Mouse (Mus musculus): ENCODE measurements around the gene Phyh.
"Not testable (repeated sequence)": the region's sequence is repeated elsewhere in the genome, so short reads cannot be mapped to it uniquely, and the experiment has no call there.

Phyh gene

GRCm38 (mm10) chr2:4917326-4918021, 1.3 kb upstream of the Phyh start:
- DNase-seq (ENCODE audit: low read depth): peak; percentile 56

DNA sequence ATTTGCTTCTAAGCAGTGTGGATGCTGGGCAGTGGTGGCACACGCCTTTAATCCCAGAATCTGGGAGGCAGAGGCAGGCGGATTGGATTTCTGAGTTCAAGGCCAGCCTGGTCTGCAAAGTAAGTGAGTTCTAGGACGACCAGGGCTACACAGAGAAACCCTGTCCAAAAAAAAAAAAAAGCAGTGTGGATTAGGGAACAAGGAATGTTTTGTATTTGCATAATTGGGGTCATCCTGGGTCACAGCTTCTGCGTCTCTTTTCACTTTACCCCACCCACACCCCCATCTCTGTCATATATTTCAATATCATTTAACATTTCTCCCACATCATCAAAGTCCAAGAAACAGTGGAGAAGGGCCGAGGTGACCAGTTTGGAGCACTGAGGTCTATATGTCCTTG, 2.2 kb downstream of the Phyh start:
- DNase-seq (ENCODE audit: low read depth): no peak

GRCm38 (mm10) chr2:4922476-4923164, 3.8 kb downstream of the Phyh start:
- no peak for DNase-seq (ENCODE audit: low read depth)

DNA sequence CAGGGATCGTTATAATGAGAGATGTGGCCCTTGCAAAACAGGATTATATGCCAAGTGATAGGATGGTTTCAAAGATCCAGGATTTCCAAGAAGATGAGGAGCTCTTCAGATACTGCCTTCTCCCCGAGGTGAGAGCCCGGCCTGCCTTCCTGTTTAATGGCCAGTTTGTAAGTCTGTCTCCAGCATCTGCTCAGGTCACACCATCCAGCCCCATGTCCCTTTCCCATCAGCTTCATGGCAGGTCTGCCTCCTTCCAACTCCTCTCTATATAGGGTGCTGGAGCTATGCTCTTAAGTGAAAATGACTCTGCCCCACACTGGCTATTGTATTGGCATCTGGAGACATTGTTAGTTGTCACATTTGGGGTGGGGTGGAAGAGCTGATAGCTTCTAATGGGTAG, 8.6 kb downstream of the Phyh start:
- no peak for DNase-seq (ENCODE audit: low read depth)

DNA sequence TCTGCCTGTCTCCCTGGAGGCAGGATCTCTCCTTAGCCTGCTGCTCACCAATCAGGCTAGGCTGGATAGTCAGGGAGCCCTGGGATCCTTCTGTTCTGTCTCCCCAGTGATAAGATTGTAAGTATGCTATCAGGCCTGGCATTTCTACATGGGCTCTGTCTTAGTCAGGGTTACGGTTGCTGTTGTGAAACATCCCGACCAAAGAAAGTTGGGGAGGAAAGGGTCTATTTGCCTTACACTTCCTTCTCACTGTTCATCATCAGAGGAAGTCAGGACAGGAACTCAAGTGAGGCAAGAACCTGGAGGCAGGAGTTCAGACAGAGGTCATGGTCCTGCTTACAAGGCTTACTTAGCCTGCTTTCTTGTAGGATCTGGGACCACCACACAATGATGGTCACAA, 10.4 kb downstream of the Phyh start:
- no peak for DNase-seq (ENCODE audit: low read depth)

GRCm38 (mm10) chr2:4934516-4934915, 15.7 kb downstream of the Phyh start:
- no peak for DNase-seq (ENCODE audit: low read depth)

- DNase-seq (ENCODE audit: low read depth): no peak
Observed at GRCm38 (mm10) chr2:4937931-4938330, 19.1 kb downstream of the Phyh start.

- DNase-seq (ENCODE audit: low read depth): no peak
Observed at GRCm38 (mm10) chr2:4940861-4941260, 22.0 kb downstream of the Phyh start.

DNA sequence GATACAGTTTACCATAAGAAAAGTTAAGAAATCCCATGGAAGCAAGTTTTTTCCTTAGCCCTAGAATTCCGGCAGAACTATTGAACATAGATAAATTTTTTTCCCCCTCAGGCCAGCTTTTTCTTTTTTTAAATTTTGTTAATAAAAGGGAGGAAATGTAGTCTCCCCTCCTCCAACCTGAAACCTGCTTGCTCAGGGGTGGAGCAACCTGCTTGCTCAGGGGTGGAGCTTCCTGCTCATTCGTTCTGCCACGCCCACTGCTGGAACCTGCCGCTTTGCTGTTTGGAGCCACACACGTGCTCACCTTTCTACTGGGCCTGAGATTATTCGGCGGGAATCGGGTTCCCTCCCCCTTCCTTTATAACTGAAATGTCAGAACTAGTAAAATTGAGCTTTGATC, 30.9 kb downstream of the Phyh start:
- DNase-seq (ENCODE audit: low read depth): not testable (repeated sequence)

GRCm38 (mm10) chr2:4950986-4951385, 32.2 kb downstream of the Phyh start:
- DNase-seq (ENCODE audit: low read depth): no peak

- DNase-seq (ENCODE audit: low read depth): no peak
Observed at GRCm38 (mm10) chr2:4954216-4954760, 35.5 kb downstream of the Phyh start.

DNA sequence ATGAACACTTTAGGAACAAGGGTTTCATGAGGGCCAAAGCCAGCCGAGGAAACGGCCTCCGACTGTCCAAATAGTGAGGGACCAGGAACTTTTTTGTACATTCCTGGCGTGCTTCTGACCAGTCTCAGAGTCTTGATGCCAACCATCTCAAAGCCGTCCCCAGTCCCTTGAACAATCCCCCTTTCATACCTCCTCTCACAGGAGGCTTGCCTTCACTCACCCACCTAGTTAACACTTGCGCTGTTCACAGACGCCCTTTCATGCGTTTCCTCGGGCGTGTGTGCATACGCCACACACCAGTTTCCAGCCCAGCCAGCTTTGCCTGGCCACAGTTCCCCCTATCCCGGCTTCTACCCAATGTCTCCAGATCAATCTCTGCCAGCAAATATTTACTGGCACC, 39.2 kb downstream of the Phyh start:
- DNase-seq (ENCODE audit: low read depth): no peak

- no peak for DNase-seq (ENCODE audit: low read depth)
Observed at GRCm38 (mm10) chr2:4967806-4968205, 49.0 kb downstream of the Phyh start.

DNA sequence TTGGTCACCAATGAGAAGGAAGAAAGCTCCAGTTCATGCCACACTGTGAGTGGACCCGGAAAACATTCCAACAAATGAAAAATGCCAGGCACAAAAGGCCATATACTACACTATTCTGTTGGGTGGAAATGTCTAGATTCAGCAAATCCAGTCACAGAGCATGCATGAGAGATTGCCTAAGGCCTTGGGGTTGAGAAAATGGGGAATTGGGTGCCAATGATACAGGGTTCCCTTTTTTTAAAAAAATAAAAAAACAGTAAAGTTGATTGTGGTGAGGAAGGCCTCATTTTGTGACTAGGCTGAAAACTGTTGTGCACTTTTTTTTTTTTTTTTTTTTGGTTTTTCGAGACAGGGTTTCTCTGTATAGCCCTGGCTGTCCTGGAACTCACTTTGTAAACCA, 50.3 kb downstream of the Phyh start:
- no peak for DNase-seq (ENCODE audit: low read depth)

- DNase-seq (ENCODE audit: low read depth): no peak
Observed at GRCm38 (mm10) chr2:4975807-4976206, 57.0 kb downstream of the Phyh start, which contains the start of gene Ucma. Ucma (plus strand) TSS chr2:4976122.

- no peak for DNase-seq (ENCODE audit: low read depth)
Observed at GRCm38 (mm10) chr2:4978091-4978490, 59.3 kb downstream of the Phyh start.

DNA sequence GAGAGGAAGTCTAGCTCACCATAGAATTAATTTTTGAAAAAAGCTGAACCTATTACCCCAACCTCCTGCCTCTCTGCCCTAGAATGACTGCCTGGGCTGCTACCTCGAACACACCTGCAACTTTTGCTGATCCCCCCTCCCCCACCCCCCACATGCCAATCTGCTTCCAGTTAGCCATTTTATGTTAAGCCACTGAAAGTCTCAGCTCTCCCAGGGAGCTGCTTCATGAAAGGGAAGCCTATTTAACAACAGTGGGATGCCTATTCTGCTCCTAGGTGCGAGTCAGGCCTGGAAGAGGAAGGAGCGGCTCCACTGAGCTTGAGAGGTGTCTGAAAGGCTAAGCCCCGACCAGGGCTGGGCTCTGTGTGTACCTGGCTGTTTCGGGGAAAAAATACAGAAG, 65.2 kb downstream of the Phyh start:
- no peak for DNase-seq (ENCODE audit: low read depth)

- no peak for DNase-seq (ENCODE audit: low read depth)
Observed at GRCm38 (mm10) chr2:4985000-4985399, 66.2 kb downstream of the Phyh start.

GRCm38 (mm10) chr2:4986798-4987197, 68.0 kb downstream of the Phyh start:
- no peak for DNase-seq (ENCODE audit: low read depth)

- DNase-seq (ENCODE audit: low read depth): no peak
Observed at GRCm38 (mm10) chr2:4987388-4988180, 68.8 kb downstream of the Phyh start.

Data from c-Kit-positive CD71-negative TER-119-negative erythroid progenitor cells, embryonic 14.5 days (primary cell).